Mouse (Mus musculus) left cerebral cortex, postnatal 10 days (tissue): Measurements from ENCODE around the gene Peli3. TPM values are rescaled to one million over a fixed set of nuclear protein-coding genes. Genes with fewer than 3 reads are reported as not detected.
"Not testable (repeated sequence)": the region's sequence is repeated elsewhere in the genome, so short reads cannot be mapped to it uniquely, and the experiment has no call there.

ENCODE experiments used
- DNase-seq, 2 experiments: peaks; one replicate each; pipeline ENCODE4 v3.0.0; 2021 to 2022; ENCODE audit warnings: low spot score in 2 of 2, mixed read lengths in 1 of 2; ENCODE audit errors: extremely low spot score in 1 of 2
- intact Hi-C: fragments of 180-260 bp; cut with DNase I; formaldehyde crosslinking; loops from one replicate; pipeline ENCODE4 v1.15.1; 2025
- total RNA-seq, 2 experiments: library from RNA; stranded (reverse); gene quantifications; 2 replicates each; pipeline ENCODE4 v1.2.3; 2021

Gene Peli3
- total RNA-seq, result 10 to 100 TPM; 16.4 to 17.6 TPM

- intact Hi-C loops, result no loop called here
- peak; percentile 49 to 88 for DNase-seq
These were observed at the start of gene Peli3 for GRCm38 (mm10) chr19:4942551-4943252. Gene Peli3, minus strand, starts transcription at chr19:4943127.

GRCm38 (mm10) chr19:4992371-4992770 is 49.4 kb upstream of the Peli3 start:
- intact Hi-C loops, result no loop called here
- no peak for DNase-seq

- peak in 1 of 2 experiments; percentile 63 for DNase-seq
- intact Hi-C loops, result no loop called here
These were observed 47.8 kb upstream of the Peli3 start for GRCm38 (mm10) chr19:4990716-4991115.

GRCm38 (mm10) chr19:4990256-4990625 is 47.3 kb upstream of the Peli3 start, which contains the start of gene Npas4:
Gene Npas4, minus strand, starts transcription at chr19:4990316.
- intact Hi-C loops, result no loop called here
- peak in 1 of 2 experiments; percentile 47 for DNase-seq

GRCm38 (mm10) chr19:4989434-4990255 is 46.7 kb upstream of the Peli3 start:
- intact Hi-C loops, result no loop called here

GRCm38 (mm10) chr19:4989013-4989412 is 46.1 kb upstream of the Peli3 start:
- intact Hi-C loops, result no loop called here

More at GRCm38 (mm10) chr19:4989434-4990255, 46.7 kb upstream of the Peli3 start:
- peak; percentile 74 to 85 for DNase-seq

GRCm38 (mm10) chr19:4981767-4982166 is 38.8 kb upstream of the Peli3 start:
- peak in 1 of 2 experiments; percentile 76 for DNase-seq
- intact Hi-C loops, result loop anchor here (1.0 kb wide), 1 partner anchor 21 kb away; no protein-coding TSS in a partner anchor

More at GRCm38 (mm10) chr19:4989013-4989412, 46.1 kb upstream of the Peli3 start:
- DNase-seq, result peak; percentile 59 to 88

GRCm38 (mm10) chr19:4968236-4968635 is 25.3 kb upstream of the Peli3 start:
- no peak for DNase-seq
- intact Hi-C loops, result loop anchor here (5.0 kb wide), 1 partner anchor 34 kb away; no protein-coding TSS in a partner anchor

GRCm38 (mm10) chr19:4961928-4962601 is 19.1 kb upstream of the Peli3 start, which contains the start of gene Mrpl11:
Gene Mrpl11, plus strand, starts transcription at chr19:4962147.
- intact Hi-C loops, result no loop called here

GRCm38 (mm10) chr19:4948641-4949040 is 5.7 kb upstream of the Peli3 start:
- DNase-seq, intact Hi-C loops: not testable (repeated sequence)

More at GRCm38 (mm10) chr19:4961928-4962601, 19.1 kb upstream of the Peli3 start, which contains the start of gene Mrpl11:
- DNase-seq, result peak; percentile 90 to 91

- intact Hi-C loops, result no loop called here
- DNase-seq, result no peak
These were observed 2.6 kb upstream of the Peli3 start for GRCm38 (mm10) chr19:4945540-4945939.

- no peak for DNase-seq
These were observed 294 bp upstream of the Peli3 start for GRCm38 (mm10) chr19:4943253-4943588.

GRCm38 (mm10) chr19:4937444-4938310 is 5.2 kb downstream of the Peli3 start:
- intact Hi-C loops, result no loop called here
- DNase-seq, result no peak

More at GRCm38 (mm10) chr19:4943253-4943588, 294 bp upstream of the Peli3 start:
- intact Hi-C loops, result no loop called here

GRCm38 (mm10) chr19:4936896-4937295 is 6.0 kb downstream of the Peli3 start:
- intact Hi-C loops, result no loop called here
- DNase-seq, result no peak

- DNase-seq, result no peak
- intact Hi-C loops, result no loop called here
These were observed 14.1 kb downstream of the Peli3 start for GRCm38 (mm10) chr19:4928781-4929180.

GRCm38 (mm10) chr19:4927904-4928531 is 14.9 kb downstream of the Peli3 start, which contains the start of gene Dpp3:
Gene Dpp3, minus strand, starts transcription at chr19:4928287.
- intact Hi-C loops, result no loop called here

GRCm38 (mm10) chr19:4925121-4925860 is 17.6 kb downstream of the Peli3 start:
- intact Hi-C loops, result no loop called here
- no peak for DNase-seq

More at GRCm38 (mm10) chr19:4927904-4928531, 14.9 kb downstream of the Peli3 start, which contains the start of gene Dpp3:
- DNase-seq, result peak; percentile 96 to 99
